Mouse (Mus musculus): ENCODE data around the gene Efna5.

DNA sequence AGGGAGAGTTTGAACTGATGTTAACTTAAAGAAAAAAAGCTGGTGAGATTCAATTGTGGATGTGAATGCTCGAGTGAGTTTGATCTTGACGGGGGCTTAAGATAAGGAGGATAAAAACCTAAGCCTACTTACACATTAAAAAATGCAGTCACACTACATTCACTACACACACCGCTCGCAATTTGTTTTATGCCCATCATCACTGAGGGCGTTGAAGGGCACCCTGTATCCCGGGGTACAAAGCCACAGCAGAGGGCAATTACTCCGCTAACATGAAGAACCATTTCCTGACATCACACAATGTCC is 94.6 kb downstream of the Efna5 start:
- TF ChIP-seq EP300 (IDR thresholded peaks at IDR 0.05; ENCODE audit: insufficient read depth, low read depth, low read length) (no peak), CTCF (IDR thresholded peaks at IDR 0.05; ENCODE audit: low read depth, low read length) (no peak), POLR2A (IDR thresholded peaks at IDR 0.05; ENCODE audit: insufficient read depth, low read length) (no peak)
